Mouse (Mus musculus): ENCODE results near the gene Smurf2.

DNA sequence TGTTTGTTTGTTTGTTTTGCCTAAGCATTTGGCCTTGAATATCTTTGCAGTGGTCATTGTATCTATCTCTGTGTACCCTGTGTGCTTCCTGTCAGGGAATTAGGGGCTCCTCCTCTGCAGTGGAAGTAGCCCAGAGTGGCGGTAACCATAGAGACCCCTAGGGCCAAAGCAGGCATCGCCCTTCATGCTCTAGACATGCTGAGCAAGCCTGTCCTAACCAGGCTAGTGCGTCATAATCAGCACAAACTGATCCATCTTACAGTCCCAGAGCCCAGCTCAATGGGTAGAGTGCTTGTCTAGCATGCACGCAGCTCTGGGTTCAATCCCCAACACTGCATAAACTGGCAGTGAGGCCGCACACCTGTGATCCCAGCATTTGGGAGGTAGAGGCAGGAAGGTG lies 38.6 kb upstream of the Smurf2 start:
- TF ChIP-seq EP300 (IDR thresholded peaks at IDR 0.05; ENCODE audit: low read depth) = no peak
- no peak for TF ChIP-seq CTCF (IDR thresholded peaks at IDR 0.05; ENCODE audit: low read depth)
